Mouse (Mus musculus) hindbrain, postnatal 0 days (tissue): ENCODE results near the gene Snrnp70. TPM values are rescaled to one million over a fixed set of nuclear protein-coding genes. Genes with fewer than 3 reads are reported as not detected.

Source experiments
- ATAC-seq: fragments of 200-750 bp; cut with Nextera tagmentation; 2 replicates; pipeline ENCODE4 v1.8.0; 2017; ENCODE audit warnings: mild to moderate bottlenecking, moderate TSS enrichment, moderate library complexity
- DNase-seq: peaks from one replicate; pipeline ENCODE4 v3.0.0-alpha.2; 2015; ENCODE audit warnings: low spot score
- H3K27ac ChIP-seq: fragments of 300-500 bp; sonication (generic); 2 replicates; pipeline ENCODE4 v1.5.1; 2014; ENCODE audit warnings: mild to moderate bottlenecking
- H3K27me3 ChIP-seq: fragments of 300-500 bp; sonication (generic); 2 replicates; pipeline ENCODE4 v1.6.1; 2014; ENCODE audit warnings: low read length, mixed read lengths; ENCODE audit not compliant: insufficient read depth
- H3K36me3 ChIP-seq: fragments of 300-500 bp; sonication (generic); 2 replicates; pipeline ENCODE4 v1.6.1; 2014; ENCODE audit warnings: low read length, mixed read lengths; ENCODE audit not compliant: insufficient read depth
- H3K4me1 ChIP-seq: fragments of 300-500 bp; sonication (generic); 2 replicates; pipeline ENCODE4 v1.6.1; 2014; ENCODE audit warnings: antibody characterized with exemption, low read length, mixed read lengths; ENCODE audit not compliant: insufficient read depth
- H3K4me2 ChIP-seq: fragments of 300-500 bp; sonication (generic); 2 replicates; pipeline ENCODE4 v1.6.1; 2014; ENCODE audit warnings: low read depth, mild to moderate bottlenecking, low read length, moderate library complexity, mixed read lengths
- H3K4me3 ChIP-seq: fragments of 300-500 bp; sonication (generic); 2 replicates; pipeline ENCODE4 v1.5.1; 2014; ENCODE audit warnings: low read length
- H3K9ac ChIP-seq: fragments of 300-500 bp; sonication (generic); replicated peaks from 2 replicates; pipeline ENCODE4 v1.6.1; 2014; ENCODE audit warnings: mild to moderate bottlenecking, low read length, moderate library complexity, mixed read lengths
- H3K9me3 ChIP-seq: fragments of 300-500 bp; sonication (generic); 2 replicates; pipeline ENCODE4 v1.6.1; 2016; ENCODE audit warnings: low read length, mixed read lengths
- CTCF ChIP-seq: IDR thresholded peaks from 2 replicates; pipeline ENCODE4 v1.5.1; 2016; ENCODE audit warnings: antibody characterized with exemption, control low read depth, low read depth
- WGBS: fragments of 180-500 bp; shearing (Covaris S2); extraction: QIAGEN DNeasy Blood & Tissue Kit; methylation state at CpG from one replicate; pipeline ENCODE4 v1.1.7; 2014; 5-methylcytosine and 5-hydroxymethylcytosine counted together
- polyA plus RNA-seq: library from polyadenylated mRNA; unstranded; fragments of >200 nt; fragmentation: Nextera tagmentation; extraction: Ambion mirVana; gene quantifications from 2 replicates; pipeline ENCODE4 v1.2.1, GENCODE M21; 2015
- total RNA-seq: library from RNA; depleted of rRNA; stranded (reverse); fragments of >200 nt; gene quantifications from 2 replicates; pipeline ENCODE4 v1.2.3, GENCODE M21; 2014

Snrnp70 gene
- total and polyA plus RNA-seq, 2 experiments from 2014 or later = 145 to 228 TPM

GRCm38 (mm10) chr7:45409497-45410163 is 14.1 kb upstream of the Snrnp70 start:
- DNase-seq = no peak
- ATAC-seq = no peak
- WGBS = 90% methylated on average over 8 of the region's 8 CpGs
- no peaks in the 10 kb centered on the region for H3K36me3 ChIP-seq
- no peaks in the 10 kb centered on the region for H3K9me3 ChIP-seq
- H3K27me3 ChIP-seq = peaks cover 80% of the 10 kb centered on the region
- peaks cover 10% of the 10 kb centered on the region for H3K4me1 ChIP-seq
- no peak overlapping the region for H3K9ac ChIP-seq
- H3K27ac ChIP-seq = no peak overlapping the region
- H3K4me3 ChIP-seq = no peak overlapping the region
- no peak overlapping the region for H3K4me2 ChIP-seq
- no peak for TF ChIP-seq CTCF

DNA sequence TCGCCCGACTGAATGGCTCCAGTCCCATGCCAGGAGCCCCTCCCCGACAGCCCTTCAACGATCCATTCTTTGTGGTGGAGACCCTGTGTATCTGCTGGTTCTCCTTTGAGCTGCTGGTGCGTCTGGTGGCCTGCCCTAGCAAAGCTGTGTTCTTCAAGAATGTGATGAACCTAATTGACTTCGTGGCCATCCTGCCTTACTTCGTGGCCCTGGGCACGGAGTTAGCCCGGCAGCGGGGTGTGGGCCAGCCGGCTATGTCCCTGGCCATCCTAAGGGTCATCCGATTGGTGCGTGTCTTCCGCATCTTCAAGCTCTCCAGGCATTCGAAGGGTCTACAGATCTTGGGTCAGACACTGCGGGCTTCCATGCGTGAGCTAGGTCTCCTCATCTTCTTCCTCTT is 13.4 kb upstream of the Snrnp70 start:
- no peak overlapping the region for H3K4me2 ChIP-seq
- ATAC-seq (no peak), DNase-seq (no peak)
- no peak overlapping the region for H3K27ac ChIP-seq
- TF ChIP-seq CTCF = no peak
- no peaks in the 10 kb centered on the region for H3K36me3 ChIP-seq
- WGBS = 91% methylated on average over 17 of the region's 17 CpGs
- H3K27me3 ChIP-seq = peaks cover 73% of the 10 kb centered on the region
- no peak overlapping the region for H3K9ac ChIP-seq
- H3K4me3 ChIP-seq = no peak overlapping the region
- no peaks in the 10 kb centered on the region for H3K9me3 ChIP-seq
- H3K4me1 ChIP-seq = peaks cover 7% of the 10 kb centered on the region

DNA sequence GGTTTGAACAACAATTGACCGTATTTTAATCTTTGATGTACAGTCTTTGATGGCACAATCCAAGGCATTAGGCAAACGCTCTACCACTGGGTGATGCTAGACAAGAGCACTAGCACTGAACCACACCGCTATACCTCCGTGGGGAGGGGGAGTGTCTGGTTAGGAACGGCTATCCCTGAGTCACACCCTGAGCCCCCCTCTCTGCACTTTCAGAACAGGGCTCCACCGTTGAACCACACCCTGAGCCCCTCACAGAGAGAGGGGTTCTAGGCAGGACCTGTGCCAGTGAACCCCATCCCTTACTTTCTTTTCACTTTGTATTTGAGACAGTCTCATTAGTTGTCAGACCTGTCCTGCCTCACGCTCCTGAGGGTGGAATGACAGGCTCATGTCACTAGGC is 12.8 kb upstream of the Snrnp70 start:
- Histone ChIP-seq H3K36me3 (no peaks in the 10 kb centered on the region), H3K9ac (no peak overlapping the region), H3K4me1 (peaks cover under 1% of the 10 kb centered on the region; the same call in 1 of the 2 replicates), H3K4me2 (no peak overlapping the region), H3K27ac (no peak overlapping the region), H3K9me3 (no peaks in the 10 kb centered on the region), H3K4me3 (no peak overlapping the region), H3K27me3 (peaks cover 67% of the 10 kb centered on the region)
- DNase-seq = no peak
- no peak for TF ChIP-seq CTCF
- WGBS = 77% methylated on average over 7 of the region's 7 CpGs
- ATAC-seq = no peak

- no peak overlapping the region for H3K27ac ChIP-seq
- no peak for ATAC-seq
- WGBS = 77% methylated on average over 10 of the region's 10 CpGs
Measured at GRCm38 (mm10) chr7:45407836-45408235, 12.3 kb upstream of the Snrnp70 start.

DNA sequence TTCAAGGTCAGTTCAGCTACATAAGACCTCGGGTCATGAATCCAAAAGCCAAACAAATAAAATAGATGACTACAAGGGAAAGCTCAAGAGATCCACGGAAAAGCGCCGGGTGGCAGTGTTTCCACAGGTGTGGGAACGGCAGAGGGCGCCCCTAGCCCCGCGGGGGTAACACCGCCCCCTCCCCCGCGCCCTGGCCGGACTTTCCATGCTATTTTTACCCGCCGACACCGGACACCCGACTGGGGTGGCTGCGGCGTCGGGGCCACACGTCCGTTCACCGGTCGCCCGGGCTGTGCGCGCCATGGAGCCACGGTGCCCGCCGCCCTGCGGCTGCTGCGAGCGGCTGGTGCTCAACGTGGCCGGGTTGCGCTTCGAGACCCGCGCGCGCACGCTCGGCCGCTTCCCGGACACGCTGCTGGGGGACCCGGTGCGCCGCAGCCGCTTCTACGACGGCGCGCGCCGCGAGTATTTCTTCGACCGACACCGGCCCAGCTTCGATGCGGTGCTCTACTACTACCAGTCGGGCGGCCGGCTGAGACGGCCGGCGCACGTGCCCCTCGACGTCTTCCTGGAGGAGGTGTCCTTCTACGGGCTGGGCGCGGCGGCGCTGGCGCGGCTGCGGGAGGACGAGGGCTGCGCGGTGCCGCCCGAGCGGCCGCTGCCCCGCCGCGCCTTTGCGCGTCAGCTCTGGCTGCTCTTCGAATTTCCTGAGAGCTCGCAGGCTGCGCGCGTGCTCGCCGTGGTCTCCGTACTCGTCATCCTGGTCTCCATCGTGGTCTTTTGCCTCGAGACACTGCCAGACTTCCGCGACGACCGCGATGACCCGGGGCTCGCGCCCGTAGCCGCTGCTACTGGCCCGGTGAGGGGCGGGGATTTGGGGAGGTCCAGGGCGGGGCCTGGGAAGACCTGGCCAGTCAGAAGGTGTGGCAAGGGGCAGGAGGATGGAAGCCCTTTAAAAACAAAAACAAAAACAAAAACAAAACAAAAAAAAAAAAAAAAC is 10.9 kb upstream of the Snrnp70 start:
- TF ChIP-seq CTCF = no peak
- peaks cover 57% of the 10 kb centered on the region for H3K27me3 ChIP-seq
- peak; percentile 21; the same call in 1 of the 2 replicates for ATAC-seq
- H3K4me3 ChIP-seq = peak overlapping the region; percentile 34
- H3K9ac ChIP-seq = peak overlapping the region; percentile 9; the same call in 1 of the 2 replicates
- peak overlapping the region; percentile 50 for H3K4me2 ChIP-seq
- no peaks in the 10 kb centered on the region for H3K4me1 ChIP-seq
- no peaks in the 10 kb centered on the region for H3K36me3 ChIP-seq
- no peaks in the 10 kb centered on the region for H3K9me3 ChIP-seq
- WGBS = 2% methylated on average over 109 of the region's 114 CpGs
- H3K27ac ChIP-seq = no peak overlapping the region
- DNase-seq = peak; percentile 8

More at GRCm38 (mm10) chr7:45407836-45408235, 12.3 kb upstream of the Snrnp70 start:
- Histone ChIP-seq H3K4me3 (no peak overlapping the region), H3K9ac (no peak overlapping the region), H3K36me3 (no peaks in the 10 kb centered on the region), H3K4me2 (no peak overlapping the region), H3K27me3 (peaks cover 64% of the 10 kb centered on the region), H3K4me1 (no peaks in the 10 kb centered on the region), H3K9me3 (no peaks in the 10 kb centered on the region)
- TF ChIP-seq CTCF = no peak
- no peak for DNase-seq

- peak within 1 kb of the TSS; percentile 9; the same call in 1 of the 2 replicates for H3K9ac ChIP-seq
- H3K9me3 ChIP-seq = no peaks in the 10 kb centered on the region
- H3K27me3 ChIP-seq = peaks cover 50% of the 10 kb centered on the region
- DNase-seq = peak; percentile 28
- no peaks in the 10 kb centered on the region for H3K4me1 ChIP-seq
- no peak within 1 kb of the TSS for H3K27ac ChIP-seq
- 10% methylated on average over 28 of the region's 28 CpGs for WGBS
- peak within 1 kb of the TSS; percentile 50 for H3K4me2 ChIP-seq
- H3K4me3 ChIP-seq = peak within 1 kb of the TSS; percentile 34
- peak; percentile 86 for TF ChIP-seq CTCF
- peak; percentile 34; the same call in 1 of the 2 replicates for ATAC-seq
- no peaks in the 10 kb centered on the region for H3K36me3 ChIP-seq
Measured at GRCm38 (mm10) chr7:45405091-45406075, 9.8 kb upstream of the Snrnp70 start, which contains the start of gene Kcna7. Kcna7 (plus strand) TSS chr7:45405653.
